Mouse (Mus musculus): ENCODE data around the gene Pwwp2a. TPM values are rescaled to one million over a fixed set of nuclear protein-coding genes. Genes with fewer than 3 reads are reported as not detected.

The Pwwp2a gene
- total RNA-seq (2021): 10 to 100 TPM; 56.7 to 58.3 TPM
- long read RNA-seq, experiment 1, transcript Pwwp2a-202 (4 exons, 1,814 nt): minor isoform, 6 of 32 reads
- long read RNA-seq, experiment 1, transcript Pwwp2a-201 (2 exons, 3,277 nt): major isoform, 13 of 32 reads
- long read RNA-seq, experiment 1, partial matches to known transcripts: 1 of 32 reads
- long read RNA-seq, experiment 1, other reads (novel, unspliced or antisense): 12 of 32 reads
- long read RNA-seq, experiment 2, partial matches to known transcripts: 0 of 33 reads
- long read RNA-seq, experiment 2, other reads (novel, unspliced or antisense): 25 of 33 reads

- peak; percentile 99 for DNase-seq (ENCODE audit: low spot score in 2 of 2)
- intact Hi-C loops (cut with DNase I): loop anchor here (5.0 kb wide), 1 partner anchor 54 kb away; no protein-coding TSS in a partner anchor
Measured at GRCm38 (mm10) chr11:43681472-43682414, at the start of gene Pwwp2a. Pwwp2a (plus strand) TSS chr11:43681998.

- intact Hi-C loops (cut with DNase I): no loop called here
- peak; percentile 38 to 67 for DNase-seq (ENCODE audit: low spot score in 2 of 2)
Measured at GRCm38 (mm10) chr11:43632566-43632965, 49.2 kb upstream of the Pwwp2a start.

- intact Hi-C loops (cut with DNase I): no loop called here
- DNase-seq (ENCODE audit: low spot score in 2 of 2): no peak
Measured at GRCm38 (mm10) chr11:43633165-43633564, 48.6 kb upstream of the Pwwp2a start.

- intact Hi-C loops (cut with DNase I): no loop called here
- DNase-seq (ENCODE audit: low spot score in 2 of 2): peak; percentile 59 to 74
Measured at GRCm38 (mm10) chr11:43633658-43634401, 48.0 kb upstream of the Pwwp2a start.

- intact Hi-C loops (cut with DNase I): no loop called here
- peak; percentile 30 to 60 for DNase-seq (ENCODE audit: low spot score in 2 of 2)
Measured at GRCm38 (mm10) chr11:43636761-43637160, 45.0 kb upstream of the Pwwp2a start.

- DNase-seq (ENCODE audit: low spot score in 2 of 2): no peak
- intact Hi-C loops (cut with DNase I): no loop called here
Measured at GRCm38 (mm10) chr11:43638486-43638885, 43.3 kb upstream of the Pwwp2a start.

GRCm38 (mm10) chr11:43643180-43643591 lies 38.6 kb upstream of the Pwwp2a start:
- DNase-seq (ENCODE audit: low spot score in 2 of 2): peak; percentile 84 to 92
- intact Hi-C loops (cut with DNase I): no loop called here

- intact Hi-C loops (cut with DNase I): no loop called here
- DNase-seq (ENCODE audit: low spot score in 2 of 2): no peak
Measured at GRCm38 (mm10) chr11:43645286-43645685, 36.5 kb upstream of the Pwwp2a start.

- no peak for DNase-seq (ENCODE audit: low spot score in 2 of 2)
- intact Hi-C loops (cut with DNase I): no loop called here
Measured at GRCm38 (mm10) chr11:43653051-43653475, 28.7 kb upstream of the Pwwp2a start.

GRCm38 (mm10) chr11:43656464-43656863 lies 25.3 kb upstream of the Pwwp2a start:
- intact Hi-C loops (cut with DNase I): no loop called here
- no peak for DNase-seq (ENCODE audit: low spot score in 2 of 2)

- DNase-seq (ENCODE audit: low spot score in 2 of 2): no peak
- intact Hi-C loops (cut with DNase I): no loop called here
Measured at GRCm38 (mm10) chr11:43658010-43658409, 23.8 kb upstream of the Pwwp2a start.

- DNase-seq (ENCODE audit: low spot score in 2 of 2): no peak
- intact Hi-C loops (cut with DNase I): no loop called here
Measured at GRCm38 (mm10) chr11:43667038-43667745, 14.6 kb upstream of the Pwwp2a start.

GRCm38 (mm10) chr11:43682415-43683217 lies 818 bp downstream of the Pwwp2a start:
- peak; percentile 44 to 55 for DNase-seq (ENCODE audit: low spot score in 2 of 2)
- intact Hi-C loops (cut with DNase I): loop anchor here (5.0 kb wide), 1 partner anchor 55 kb away; no protein-coding TSS in a partner anchor

- no peak for DNase-seq (ENCODE audit: low spot score in 2 of 2)
- intact Hi-C loops (cut with DNase I): no loop called here
Measured at GRCm38 (mm10) chr11:43688850-43689249, 7.1 kb downstream of the Pwwp2a start.

- intact Hi-C loops (cut with DNase I): no loop called here
- DNase-seq (ENCODE audit: low spot score in 2 of 2): no peak
Measured at GRCm38 (mm10) chr11:43696623-43697022, 14.8 kb downstream of the Pwwp2a start.

GRCm38 (mm10) chr11:43698621-43699020 lies 16.8 kb downstream of the Pwwp2a start:
- no peak for DNase-seq (ENCODE audit: low spot score in 2 of 2)
- intact Hi-C loops (cut with DNase I): no loop called here

- intact Hi-C loops (cut with DNase I): no loop called here
- DNase-seq (ENCODE audit: low spot score in 2 of 2): no peak
Measured at GRCm38 (mm10) chr11:43700291-43700690, 18.5 kb downstream of the Pwwp2a start.

- intact Hi-C loops (cut with DNase I): no loop called here
- DNase-seq (ENCODE audit: low spot score in 2 of 2): no peak
Measured at GRCm38 (mm10) chr11:43703552-43703951, 21.8 kb downstream of the Pwwp2a start.

Data from left cerebral cortex, postnatal 14 days (tissue).